Mouse (Mus musculus) small intestine, adult 2 months (tissue): ENCODE data around the gene Uvrag.

Experiments used
- CTCF ChIP-seq: fragments of 200-500 bp; IDR thresholded peaks from 2 replicates; pipeline ENCODE4 v1.5.1; 2012; ENCODE audit warnings: low read depth, mild to moderate bottlenecking, control low read depth, inconsistent platforms, low read length, moderate library complexity, mixed read lengths; ENCODE audit not compliant: insufficient replicate concordance, insufficient read length; ENCODE audit errors: extremely low read depth
- POLR2A ChIP-seq: fragments of 200-500 bp; IDR thresholded peaks from 2 replicates; pipeline ENCODE4 v1.6.1; 2012; ENCODE audit warnings: low read depth, mild to moderate bottlenecking, control low read depth, inconsistent platforms, low read length, moderate library complexity

- no peak for TF ChIP-seq CTCF
- no peak for TF ChIP-seq POLR2A
These were observed 269.1 kb downstream of the Uvrag start for GRCm38 (mm10) chr7:98871882-98872281.
